Mouse (Mus musculus): ENCODE results near the gene Galc. TPM values are rescaled to one million over a fixed set of nuclear protein-coding genes. Genes with fewer than 3 reads are reported as not detected.

Galc gene
- polyA plus RNA-seq, 1 experiment from 2014 or later = 10.7 TPM

GRCm38 (mm10) chr12:98160867-98161266 lies 98.4 kb downstream of the Galc start:
- Histone ChIP-seq H3K9me3 (no peaks in the 10 kb centered on the region), H3K4me3 (no peak overlapping the region), H3K9ac (no peak overlapping the region), H3K36me3 (replicated peaks) (no peaks in the 10 kb centered on the region), H3K27me3 (replicated peaks) (no peaks in the 10 kb centered on the region), H3K4me2 (no peak overlapping the region), H3K27ac (no peak overlapping the region), H3K4me1 (no peaks in the 10 kb centered on the region)
- 73% methylated on average over 6 of the region's 6 CpGs for WGBS
- no peak for ATAC-seq (replicated peaks)

Other genes with a start within 250 kb of the Galc start
- gene Gpr65, start 9.2 kb upstream of the Galc start, polyA plus RNA-seq (2015; fragmentation: Nextera tagmentation; extraction: Ambion mirVana) = 0.19 and 0.49 TPM in 2 replicates

All from midbrain, embryonic 15.5 days (tissue).